Mouse (Mus musculus): ENCODE data around the gene Tnnc2. TPM values are rescaled to one million over a fixed set of nuclear protein-coding genes. Genes with fewer than 3 reads are reported as not detected.

Gene Tnnc2
- total and polyA plus RNA-seq, 2 experiments from 2014 or later: 0.38 to 0.50 TPM

- TF ChIP-seq CTCF (IDR thresholded peaks at IDR 0.05; ENCODE audit: low read depth): no peak
- peaks cover 44% of the 10 kb centered on the region for H3K36me3 ChIP-seq (ENCODE audit: insufficient read depth)
- ATAC-seq (no peak), DNase-seq (no peak)
- H3K9ac ChIP-seq: no peak overlapping the region
- no peak overlapping the region for H3K27ac ChIP-seq (ENCODE audit: low read depth, low read length)
- no peak overlapping the region for H3K4me2 ChIP-seq (ENCODE audit: low read depth)
- H3K27me3 ChIP-seq (ENCODE audit: insufficient read depth, low read length): no peaks in the 10 kb centered on the region
- H3K4me1 ChIP-seq (ENCODE audit: insufficient read depth): no peaks in the 10 kb centered on the region; the same call in 1 of the 2 replicates
- WGBS: 92% methylated on average over 15 of the region's 15 CpGs
- H3K9me3 ChIP-seq (ENCODE audit: low read length): no peaks in the 10 kb centered on the region
- H3K4me3 ChIP-seq (ENCODE audit: low read depth, low read length): no peak overlapping the region
These were observed 11.8 kb downstream of the Tnnc2 start for GRCm38 (mm10) chr2:164767812-164768540.

- no peak for DNase-seq
- peaks cover 63% of the 10 kb centered on the region for H3K36me3 ChIP-seq (ENCODE audit: insufficient read depth)
- no peak for TF ChIP-seq CTCF (IDR thresholded peaks at IDR 0.05; ENCODE audit: low read depth)
These were observed 13.9 kb downstream of the Tnnc2 start for GRCm38 (mm10) chr2:164765841-164766240.

GRCm38 (mm10) chr2:164762593-164762992, 17.2 kb downstream of the Tnnc2 start:
- ATAC-seq: no peak
- WGBS: 91% methylated on average over 7 of the region's 7 CpGs
- H3K9me3 ChIP-seq (ENCODE audit: low read length): no peaks in the 10 kb centered on the region
- H3K9ac ChIP-seq: no peak overlapping the region
- H3K36me3 ChIP-seq (ENCODE audit: insufficient read depth): peaks cover 89% of the 10 kb centered on the region
- no peak overlapping the region for H3K27ac ChIP-seq (ENCODE audit: low read depth, low read length)
- no peak overlapping the region for H3K4me3 ChIP-seq (ENCODE audit: low read depth, low read length)
- no peak for TF ChIP-seq CTCF (IDR thresholded peaks at IDR 0.05; ENCODE audit: low read depth)
- no peaks in the 10 kb centered on the region for H3K27me3 ChIP-seq (ENCODE audit: insufficient read depth, low read length)
- DNase-seq: no peak
- H3K4me2 ChIP-seq (ENCODE audit: low read depth): no peak overlapping the region
- no peaks in the 10 kb centered on the region for H3K4me1 ChIP-seq (ENCODE audit: insufficient read depth)

More at GRCm38 (mm10) chr2:164765841-164766240, 13.9 kb downstream of the Tnnc2 start:
- no peaks in the 10 kb centered on the region; the same call in 1 of the 2 replicates for H3K4me1 ChIP-seq (ENCODE audit: insufficient read depth)
- no peaks in the 10 kb centered on the region for H3K27me3 ChIP-seq (ENCODE audit: insufficient read depth, low read length)
- H3K4me2 ChIP-seq (ENCODE audit: low read depth): no peak overlapping the region
- 67% methylated on average over 3 of the region's 3 CpGs for WGBS
- H3K4me3 ChIP-seq (ENCODE audit: low read depth, low read length): no peak overlapping the region
- H3K27ac ChIP-seq (ENCODE audit: low read depth, low read length): no peak overlapping the region
- no peak overlapping the region for H3K9ac ChIP-seq
- no peak for ATAC-seq
- no peaks in the 10 kb centered on the region for H3K9me3 ChIP-seq (ENCODE audit: low read length)

GRCm38 (mm10) chr2:164761971-164762370, 17.8 kb downstream of the Tnnc2 start:
- H3K9me3 ChIP-seq (ENCODE audit: low read length): no peaks in the 10 kb centered on the region
- peaks cover 89% of the 10 kb centered on the region for H3K36me3 ChIP-seq (ENCODE audit: insufficient read depth)
- no peak overlapping the region for H3K4me3 ChIP-seq (ENCODE audit: low read depth, low read length)
- H3K4me1 ChIP-seq (ENCODE audit: insufficient read depth): no peaks in the 10 kb centered on the region
- no peak for TF ChIP-seq CTCF (IDR thresholded peaks at IDR 0.05; ENCODE audit: low read depth)
- no peak overlapping the region for H3K4me2 ChIP-seq (ENCODE audit: low read depth)
- no peak overlapping the region for H3K9ac ChIP-seq
- ATAC-seq: no peak
- no peak overlapping the region for H3K27ac ChIP-seq (ENCODE audit: low read depth, low read length)
- 97% methylated on average over 4 of the region's 4 CpGs for whole genome bisulfite sequencing
- H3K27me3 ChIP-seq (ENCODE audit: insufficient read depth, low read length): no peaks in the 10 kb centered on the region
- DNase-seq: no peak

- Histone ChIP-seq H3K36me3 (ENCODE audit: insufficient read depth) (peaks cover 89% of the 10 kb centered on the region), H3K27me3 (ENCODE audit: insufficient read depth, low read length) (no peaks in the 10 kb centered on the region), H3K4me2 (ENCODE audit: low read depth) (no peak overlapping the region), H3K9me3 (ENCODE audit: low read length) (no peaks in the 10 kb centered on the region), H3K27ac (ENCODE audit: low read depth, low read length) (no peak overlapping the region), H3K9ac (no peak overlapping the region), H3K4me3 (ENCODE audit: low read depth, low read length) (no peak overlapping the region), H3K4me1 (ENCODE audit: insufficient read depth) (no peaks in the 10 kb centered on the region)
- DNase-seq (no peak), ATAC-seq (no peak)
- WGBS: 87% methylated on average over 2 of the region's 2 CpGs
- no peak for TF ChIP-seq CTCF (IDR thresholded peaks at IDR 0.05; ENCODE audit: low read depth)
These were observed 18.3 kb downstream of the Tnnc2 start for GRCm38 (mm10) chr2:164761502-164761901.

GRCm38 (mm10) chr2:164760059-164760833, 19.5 kb downstream of the Tnnc2 start:
- Histone ChIP-seq H3K4me2 (ENCODE audit: low read depth) (no peak overlapping the region), H3K4me3 (ENCODE audit: low read depth, low read length) (no peak overlapping the region), H3K4me1 (ENCODE audit: insufficient read depth) (no peaks in the 10 kb centered on the region), H3K27ac (ENCODE audit: low read depth, low read length) (no peak overlapping the region), H3K9ac (no peak overlapping the region), H3K9me3 (ENCODE audit: low read length) (no peaks in the 10 kb centered on the region), H3K36me3 (ENCODE audit: insufficient read depth) (peaks cover 90% of the 10 kb centered on the region), H3K27me3 (ENCODE audit: insufficient read depth, low read length) (no peaks in the 10 kb centered on the region)
- DNase-seq (no peak), ATAC-seq (no peak)
- WGBS: 90% methylated on average over 4 of the region's 4 CpGs
- no peak for TF ChIP-seq CTCF (IDR thresholded peaks at IDR 0.05; ENCODE audit: low read depth)

- ATAC-seq: no peak
These were observed 21.1 kb downstream of the Tnnc2 start for GRCm38 (mm10) chr2:164758692-164759091.

More at GRCm38 (mm10) chr2:164758692-164759091, 21.1 kb downstream of the Tnnc2 start:
- no peak overlapping the region for H3K27ac ChIP-seq (ENCODE audit: low read depth, low read length)
- no peaks in the 10 kb centered on the region for H3K27me3 ChIP-seq (ENCODE audit: insufficient read depth, low read length)
- H3K9ac ChIP-seq: no peak overlapping the region
- WGBS: 83% methylated on average over 1 of the region's 1 CpGs
- H3K4me2 ChIP-seq (ENCODE audit: low read depth): no peak overlapping the region
- no peak overlapping the region for H3K4me3 ChIP-seq (ENCODE audit: low read depth, low read length)
- no peak for TF ChIP-seq CTCF (IDR thresholded peaks at IDR 0.05; ENCODE audit: low read depth)
- no peaks in the 10 kb centered on the region for H3K4me1 ChIP-seq (ENCODE audit: insufficient read depth)
- peaks cover 98% of the 10 kb centered on the region for H3K36me3 ChIP-seq (ENCODE audit: insufficient read depth)
- DNase-seq: no peak
- H3K9me3 ChIP-seq (ENCODE audit: low read length): no peaks in the 10 kb centered on the region
